Mouse (Mus musculus) urinary bladder, postnatal 4 days (tissue): ENCODE measurements around the gene Lamb3.
A peak's percentile ranks its signal among the peaks of the same experiment; 100 is the strongest.

Experiments
- DNase-seq, 2 experiments: peaks; one replicate each; pipeline ENCODE4 v3.0.0; 2021 to 2022; ENCODE audit warnings: low spot score in 2 of 2

Gene Lamb3

GRCm38 (mm10) chr1:193311596-193311995, 104.1 kb downstream of the Lamb3 start:
- DNase-seq, result no peak

GRCm38 (mm10) chr1:193315705-193316357, 108.3 kb downstream of the Lamb3 start:
- DNase-seq, result peak; percentile 74 to 87

- DNase-seq, result no peak
Observed at GRCm38 (mm10) chr1:193316358-193316750, 108.9 kb downstream of the Lamb3 start.

GRCm38 (mm10) chr1:193317159-193317559, 109.7 kb downstream of the Lamb3 start:
- peak in 1 of 2 experiments; percentile 69 for DNase-seq

- no peak for DNase-seq
Observed at GRCm38 (mm10) chr1:193319721-193320120, 112.2 kb downstream of the Lamb3 start.

- DNase-seq, result no peak
Observed at GRCm38 (mm10) chr1:193320398-193320797, 112.9 kb downstream of the Lamb3 start.

- no peak for DNase-seq
Observed at GRCm38 (mm10) chr1:193323686-193324085, 116.2 kb downstream of the Lamb3 start.

GRCm38 (mm10) chr1:193324224-193324623, 116.7 kb downstream of the Lamb3 start:
- DNase-seq, result no peak

GRCm38 (mm10) chr1:193325891-193326290, 118.4 kb downstream of the Lamb3 start:
- no peak for DNase-seq

GRCm38 (mm10) chr1:193326456-193327145, 119.1 kb downstream of the Lamb3 start:
- no peak for DNase-seq

GRCm38 (mm10) chr1:193327216-193327615, 119.7 kb downstream of the Lamb3 start:
- DNase-seq, result no peak

GRCm38 (mm10) chr1:193327686-193328085, 120.2 kb downstream of the Lamb3 start:
- no peak for DNase-seq

GRCm38 (mm10) chr1:193329557-193329956, 122.1 kb downstream of the Lamb3 start:
- DNase-seq, result no peak

GRCm38 (mm10) chr1:193330172-193330571, 122.7 kb downstream of the Lamb3 start:
- DNase-seq, result peak; percentile 70 to 74

- DNase-seq, result no peak
Observed at GRCm38 (mm10) chr1:193330626-193331025, 123.1 kb downstream of the Lamb3 start.

- no peak for DNase-seq
Observed at GRCm38 (mm10) chr1:193332018-193332417, 124.5 kb downstream of the Lamb3 start.

- no peak for DNase-seq
Observed at GRCm38 (mm10) chr1:193332671-193333070, 125.2 kb downstream of the Lamb3 start.

GRCm38 (mm10) chr1:193333776-193334175, 126.3 kb downstream of the Lamb3 start:
- DNase-seq, result no peak

GRCm38 (mm10) chr1:193334546-193334945, 127.0 kb downstream of the Lamb3 start:
- no peak for DNase-seq

- no peak for DNase-seq
Observed at GRCm38 (mm10) chr1:193336122-193337017, 128.9 kb downstream of the Lamb3 start.

- DNase-seq, result no peak
Observed at GRCm38 (mm10) chr1:193337018-193337321, 129.5 kb downstream of the Lamb3 start.

GRCm38 (mm10) chr1:193337787-193338310, 130.3 kb downstream of the Lamb3 start:
- no peak for DNase-seq
